Mouse (Mus musculus): ENCODE data around the gene Il17d. TPM values are rescaled to one million over a fixed set of nuclear protein-coding genes. Genes with fewer than 3 reads are reported as not detected.

The Il17d gene
- polyA plus RNA-seq (2017; shearing (Covaris generic)): under 1 TPM; 0.17 to 0.68 TPM

GRCm38 (mm10) chr14:57524671-57525387, at the start of gene Il17d:
TSS of gene Il17d (plus strand) at chr14:57524777.

GRCm38 (mm10) chr14:57571155-57572133, 46.9 kb downstream of the Il17d start, which contains the start of gene Eef1akmt1:
TSS of gene Eef1akmt1 (minus strand) at chr14:57571612.

Other genes starting within 250 kb of the Il17d start
- gene Cryl1, start 126.2 kb upstream of the Il17d start, polyA plus RNA-seq (2017; shearing (Covaris generic)): 10 to 100 TPM; 23.6 to 28.6 TPM
- 1 to 10 TPM; 1.7 to 2.1 TPM for gene Ift88, start 100.7 kb upstream of the Il17d start, polyA plus RNA-seq (2017; shearing (Covaris generic))
- 100 to 1,000 TPM; 105 to 120 TPM for gene Eef1akmt1, start 46.8 kb downstream of the Il17d start, polyA plus RNA-seq (2017; shearing (Covaris generic))
- 10 to 100 TPM; 35.7 to 42.9 TPM for gene Xpo4, start 140.7 kb downstream of the Il17d start, polyA plus RNA-seq (2017; shearing (Covaris generic))
- not detected for gene Gm49361, start 221.3 kb downstream of the Il17d start, polyA plus RNA-seq (2017; shearing (Covaris generic))
- 10 to 100 TPM; 22.2 to 86.6 TPM for gene Lats2, start 233.6 kb downstream of the Il17d start, polyA plus RNA-seq (2017; shearing (Covaris generic))

Measured in activated CD4-positive, CD25-positive, alpha-beta regulatory T cell (primary cell).